Mouse (Mus musculus) lung, postnatal 36 days (tissue): Measurements from ENCODE around the gene Tmem126b.
A peak's percentile ranks its signal among the peaks of the same experiment; 100 is the strongest.

ENCODE experiments used
- DNase-seq: peaks from one replicate; pipeline ENCODE4 v3.0.0; 2022; ENCODE audit warnings: mixed read lengths

Gene Tmem126b

DNA sequence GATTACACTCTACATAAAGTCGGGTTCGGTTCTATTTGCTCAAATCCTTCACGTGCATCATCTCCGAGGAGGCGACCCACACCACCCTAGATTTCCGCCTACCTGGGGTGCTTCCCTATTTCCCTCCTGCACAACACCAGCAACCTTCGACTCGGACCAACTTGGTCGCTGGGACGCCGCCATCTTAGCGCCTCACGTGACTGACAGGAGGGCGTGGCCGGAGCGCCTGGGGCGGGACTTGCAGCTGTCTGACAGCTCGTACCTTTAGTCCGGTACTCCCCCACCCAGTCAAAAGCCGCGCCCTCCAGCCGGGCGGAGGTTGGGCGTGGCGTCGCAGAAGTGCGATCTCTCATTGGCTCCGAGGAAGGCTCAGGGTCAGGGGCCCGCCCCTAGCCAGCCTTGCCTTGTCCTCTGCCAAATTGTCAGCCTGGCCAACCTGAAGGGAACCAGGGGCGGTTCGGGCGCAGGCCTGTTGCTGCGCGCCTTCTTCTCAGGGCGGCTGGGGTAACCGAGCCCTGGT lies at the start of gene Tmem126b:
Tmem126b (minus strand) TSS at position 209 of the 520 bp plus-strand sequence.
- peak; percentile 99 for DNase-seq

DNA sequence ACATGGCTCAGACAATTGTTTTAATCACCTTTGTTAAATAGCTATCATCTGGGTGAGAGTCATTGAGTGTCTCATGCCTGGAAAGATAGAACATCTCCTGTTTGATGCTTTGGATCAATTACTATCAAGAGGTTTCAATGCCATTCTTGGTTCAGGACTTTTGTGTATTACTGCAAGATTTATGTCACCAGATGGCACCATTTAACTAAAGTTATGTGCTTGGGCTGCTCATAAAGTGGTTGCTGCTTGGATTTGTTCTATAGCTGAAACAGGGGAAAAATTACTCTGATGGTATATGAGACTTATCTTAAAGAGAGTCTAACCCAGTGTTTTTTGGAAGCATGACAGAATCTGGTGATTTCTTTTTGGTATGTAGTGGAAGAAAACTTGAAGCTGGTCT lies 36.5 kb upstream of the Tmem126b start:
- DNase-seq = no peak

DNA sequence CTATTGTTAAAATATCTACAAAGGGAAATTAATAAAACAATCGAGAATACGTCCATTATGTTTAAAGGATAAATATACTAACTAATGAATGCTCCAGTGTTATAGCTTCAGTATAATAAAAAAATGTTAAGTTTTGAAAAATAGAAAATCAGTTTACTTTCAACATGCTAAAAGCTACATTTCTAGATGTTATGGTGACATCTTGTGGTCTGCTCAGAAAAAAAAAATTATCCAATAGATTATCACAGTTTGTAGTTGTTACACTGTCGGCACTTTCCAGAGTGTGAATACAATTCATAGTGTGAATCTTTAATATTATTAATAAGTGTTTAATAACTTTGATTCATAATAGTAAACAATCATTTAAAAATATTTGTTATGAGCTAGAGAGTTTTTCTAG lies 32.3 kb upstream of the Tmem126b start:
- DNase-seq = no peak

DNA sequence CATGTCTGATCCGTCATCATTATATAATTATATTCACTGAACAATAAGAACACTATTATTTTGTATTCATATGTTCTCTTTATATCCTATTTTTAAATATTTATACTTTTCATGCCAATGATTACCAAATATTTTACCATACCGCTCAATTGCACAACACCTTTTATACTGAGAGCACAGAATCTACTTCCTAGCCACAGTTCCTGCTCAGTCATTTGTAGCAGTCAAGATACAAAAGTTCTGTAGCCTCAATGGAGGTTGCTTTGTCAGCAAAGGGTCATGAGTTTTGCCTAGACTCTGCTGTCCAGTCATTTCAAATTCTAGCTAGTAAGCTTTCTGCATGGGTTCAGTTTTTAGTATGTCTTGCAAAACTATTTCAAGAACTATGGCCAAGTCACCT lies 6.8 kb upstream of the Tmem126b start:
- no peak for DNase-seq

DNA sequence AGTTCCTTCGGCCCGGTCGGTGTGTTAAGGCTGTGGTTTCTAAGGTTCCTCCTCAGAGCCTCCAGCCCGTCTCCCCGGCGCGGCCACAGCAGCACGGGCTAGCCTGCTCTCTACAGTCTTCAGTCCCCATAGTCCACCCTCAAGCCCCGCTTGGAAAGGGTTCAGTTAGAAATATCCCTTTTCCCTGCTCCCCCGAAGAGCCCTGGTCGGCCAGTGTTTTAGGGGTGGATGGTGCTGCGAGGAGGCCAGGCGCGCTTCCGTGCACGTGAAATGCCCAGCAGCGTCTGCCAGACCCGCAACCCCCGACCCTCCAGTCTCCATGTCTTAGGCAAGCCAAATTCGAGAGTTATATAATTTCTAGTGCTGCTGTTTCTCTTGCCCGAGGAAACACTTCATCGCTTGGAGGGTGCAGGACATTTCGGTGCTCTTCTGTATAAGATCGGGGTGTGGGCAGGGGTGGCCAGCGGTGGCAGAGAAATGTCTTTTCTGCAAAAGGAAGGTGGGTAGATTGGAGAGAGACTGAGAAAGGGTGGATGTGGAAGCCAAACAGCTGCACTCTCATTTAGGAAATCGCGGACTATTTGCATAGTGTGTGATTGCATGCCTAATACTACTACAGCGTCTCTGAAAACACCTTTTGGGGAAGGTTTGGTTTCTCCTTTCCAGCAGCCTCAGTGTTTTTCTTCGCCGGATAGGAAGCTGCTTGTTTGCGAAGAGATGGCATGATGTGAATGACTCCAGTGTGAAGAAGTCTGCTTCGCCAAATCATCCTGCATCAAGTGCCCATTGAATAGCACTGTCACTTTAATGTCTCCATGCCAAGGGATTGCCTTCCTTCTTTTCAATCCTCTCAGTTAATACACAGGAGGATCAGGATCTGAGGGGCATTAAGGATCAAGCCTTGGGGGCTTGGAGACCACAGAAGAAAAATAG lies 778 bp upstream of the Tmem126b start, which contains the start of gene Dlg2:
Dlg2 (plus strand) TSS at position 360 of the 933 bp plus-strand sequence.
- DNase-seq = peak; percentile 39

DNA sequence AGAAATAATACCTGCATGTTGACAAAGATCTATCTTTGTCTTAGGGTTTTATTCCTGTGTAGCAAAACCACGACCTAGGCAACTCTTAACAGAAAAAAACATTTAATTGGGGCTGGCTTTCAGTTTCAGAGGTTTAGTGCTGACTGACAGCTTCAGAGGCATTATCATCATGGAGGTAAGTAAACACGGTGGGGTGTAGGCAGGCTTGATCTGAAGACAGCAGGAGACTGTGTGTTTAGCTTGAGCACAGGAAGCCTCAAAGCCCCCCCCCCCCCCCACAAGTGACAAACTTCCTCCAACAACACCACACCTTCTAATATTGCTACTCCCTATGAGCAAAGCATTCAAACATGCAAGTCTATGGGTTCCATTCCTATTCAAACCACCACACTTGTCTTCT lies 2.3 kb downstream of the Tmem126b start:
- DNase-seq = no peak

DNA sequence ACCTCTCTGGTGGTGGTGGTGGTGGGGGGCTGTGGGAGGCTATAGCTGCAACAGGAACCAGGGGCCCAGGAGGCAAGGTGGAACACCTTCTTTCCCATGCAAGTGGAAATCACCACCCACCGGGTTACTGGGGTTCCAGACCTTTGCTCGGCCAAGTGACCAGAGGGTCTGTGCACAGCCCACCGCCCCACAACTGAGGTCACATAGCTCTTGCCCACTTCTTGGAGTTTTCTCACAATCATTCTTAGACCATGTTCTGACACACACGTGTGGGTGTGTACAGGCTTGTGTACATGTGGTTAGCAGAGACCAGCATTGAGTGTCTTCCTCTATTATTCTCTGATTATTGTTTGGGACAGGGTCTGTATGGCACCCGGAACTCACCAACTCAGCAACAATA lies 14.4 kb downstream of the Tmem126b start:
- DNase-seq = no peak

DNA sequence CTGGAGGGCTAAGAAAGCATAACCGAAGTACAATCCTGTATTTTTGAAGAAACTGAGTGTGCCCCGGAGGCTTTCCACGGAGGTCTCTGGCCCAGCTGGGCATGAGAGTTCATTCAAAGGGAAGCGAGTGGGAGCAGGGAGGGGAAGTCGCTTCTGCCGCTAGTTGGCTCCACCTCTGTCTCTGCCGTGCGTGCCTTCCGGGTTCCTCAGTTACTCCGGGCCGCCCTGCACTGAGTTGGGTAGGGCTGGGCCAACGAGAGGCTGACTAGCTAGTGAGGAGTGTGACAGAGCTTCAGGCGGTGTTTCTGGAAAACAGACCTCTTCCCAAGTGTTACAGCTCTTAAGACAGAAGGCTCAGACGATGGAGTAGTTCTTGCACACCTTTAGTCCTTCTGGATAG lies 14.9 kb downstream of the Tmem126b start:
- DNase-seq = peak; percentile 65

DNA sequence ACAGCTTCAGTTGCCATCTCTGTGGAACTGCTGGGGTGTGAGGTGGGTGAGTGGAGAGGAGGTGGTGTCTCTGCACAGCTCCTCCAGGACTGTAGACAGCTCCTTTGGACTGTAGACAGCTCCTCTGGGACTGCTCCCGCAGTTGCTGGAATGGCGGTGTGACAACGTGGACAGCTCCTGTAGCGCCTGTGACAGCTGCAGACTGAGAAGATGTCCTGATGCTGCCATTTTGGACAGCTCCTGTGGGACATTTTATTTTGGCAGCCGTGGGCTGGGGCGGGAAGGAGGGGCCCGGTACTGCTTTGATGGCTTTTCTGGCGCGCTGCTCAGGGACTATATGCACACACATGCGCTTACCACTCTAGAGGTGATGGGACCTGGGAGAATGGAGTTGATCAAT lies 15.5 kb downstream of the Tmem126b start:
- DNase-seq = no peak

DNA sequence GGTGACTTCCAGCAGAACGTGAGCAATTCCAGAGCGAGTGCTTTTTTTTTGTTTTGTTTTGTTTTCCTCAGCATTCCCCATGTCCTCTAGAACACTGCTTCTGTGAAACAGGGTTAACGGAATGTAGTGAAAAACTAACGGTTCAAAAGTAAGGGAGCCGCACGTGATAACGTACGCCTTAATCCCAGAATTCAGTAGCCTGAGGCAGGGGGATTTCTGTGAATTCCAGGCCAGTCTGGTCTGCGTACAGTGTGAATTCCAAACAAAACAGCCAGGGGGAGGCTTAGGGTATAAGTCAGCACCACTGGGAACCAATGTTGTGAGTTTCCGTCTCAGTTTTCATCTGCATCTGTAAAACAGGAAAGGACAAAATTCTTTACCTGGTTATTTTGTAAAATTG lies 18.3 kb downstream of the Tmem126b start:
- peak; percentile 26 for DNase-seq

DNA sequence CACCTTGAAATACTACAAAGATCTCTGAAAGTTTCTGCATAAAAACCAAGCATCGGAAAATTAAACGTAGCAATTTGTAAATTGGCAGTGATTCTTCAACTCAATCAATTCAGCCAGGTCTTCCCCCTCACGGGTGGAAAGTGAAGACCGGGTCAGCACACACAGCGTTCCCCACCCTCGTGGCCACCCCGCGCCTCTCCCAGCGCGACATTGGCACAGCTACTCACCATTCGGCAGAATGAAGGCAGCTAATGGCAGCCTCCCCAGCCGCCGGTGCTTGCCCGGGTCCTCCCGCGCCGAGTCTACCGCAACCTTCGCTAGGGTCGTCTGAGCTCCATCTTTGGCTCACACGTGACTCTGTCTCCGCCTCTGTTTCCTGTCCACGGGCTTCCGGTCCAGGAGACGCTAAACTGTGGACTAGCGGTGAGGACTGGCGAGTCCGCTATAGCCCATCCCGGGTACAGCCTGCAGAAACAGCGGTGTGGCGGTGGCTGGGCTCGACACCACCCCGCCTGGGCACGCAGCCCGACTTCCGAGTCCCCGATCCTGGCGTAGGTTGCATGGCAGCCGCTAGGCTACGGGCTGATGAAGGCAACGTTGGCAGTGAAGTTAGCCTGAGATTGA lies 18.8 kb downstream of the Tmem126b start, which contains the start of gene Tmem126a:
Tmem126a (minus strand) TSS at position 385 of the 624 bp plus-strand sequence.
- peak; percentile 91 for DNase-seq

DNA sequence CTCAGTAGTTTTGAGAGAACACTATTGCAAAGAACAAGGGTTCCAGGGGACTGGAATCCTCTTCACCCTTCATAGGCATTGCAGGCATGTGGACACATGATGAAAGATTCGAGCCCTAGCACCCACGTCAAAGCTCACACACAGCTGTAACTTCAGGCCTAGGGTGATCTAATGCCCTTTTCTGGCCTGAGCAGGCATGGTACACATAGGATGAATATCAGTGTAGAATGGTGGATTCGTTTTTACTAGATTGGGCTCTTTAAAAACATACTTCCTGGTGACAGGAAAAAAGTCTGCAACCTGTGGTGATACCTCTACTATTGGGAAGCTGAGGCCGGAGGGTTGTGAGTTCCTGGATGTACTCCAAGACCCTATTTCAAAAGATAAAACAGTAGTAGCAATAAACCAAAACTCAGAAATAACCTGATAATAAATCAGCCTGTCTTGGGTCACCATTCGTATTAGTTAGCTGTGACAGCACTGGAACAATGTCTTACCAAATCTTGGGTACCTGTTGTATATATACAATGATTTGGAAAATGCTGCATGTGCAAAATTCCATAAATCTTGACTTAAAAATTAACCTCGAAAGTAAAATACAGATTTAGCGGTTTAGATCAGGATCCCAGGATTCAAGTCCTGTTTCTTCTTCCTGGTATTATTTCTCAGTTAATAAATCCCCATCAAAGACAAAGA lies 19.5 kb downstream of the Tmem126b start:
- no peak for DNase-seq

DNA sequence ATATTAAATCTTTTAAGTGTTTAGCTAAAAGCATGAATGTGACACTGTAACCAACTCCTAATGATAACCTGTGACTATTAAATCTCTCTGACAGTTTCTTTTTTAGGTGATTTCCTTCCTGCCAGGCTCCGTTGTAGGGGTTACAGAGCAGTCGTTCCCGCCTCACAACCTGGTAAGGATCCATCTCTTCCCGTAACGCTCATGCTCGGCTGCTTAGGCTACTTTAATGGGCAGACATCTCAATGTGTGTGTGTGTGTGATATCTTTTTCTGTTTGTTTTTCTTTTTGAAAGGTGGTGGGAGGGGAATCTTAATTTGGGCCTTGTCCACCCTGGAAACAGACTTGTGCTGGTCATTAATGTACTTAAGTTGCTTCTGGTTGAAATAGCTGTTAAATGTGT lies 31.6 kb downstream of the Tmem126b start:
- DNase-seq = no peak

DNA sequence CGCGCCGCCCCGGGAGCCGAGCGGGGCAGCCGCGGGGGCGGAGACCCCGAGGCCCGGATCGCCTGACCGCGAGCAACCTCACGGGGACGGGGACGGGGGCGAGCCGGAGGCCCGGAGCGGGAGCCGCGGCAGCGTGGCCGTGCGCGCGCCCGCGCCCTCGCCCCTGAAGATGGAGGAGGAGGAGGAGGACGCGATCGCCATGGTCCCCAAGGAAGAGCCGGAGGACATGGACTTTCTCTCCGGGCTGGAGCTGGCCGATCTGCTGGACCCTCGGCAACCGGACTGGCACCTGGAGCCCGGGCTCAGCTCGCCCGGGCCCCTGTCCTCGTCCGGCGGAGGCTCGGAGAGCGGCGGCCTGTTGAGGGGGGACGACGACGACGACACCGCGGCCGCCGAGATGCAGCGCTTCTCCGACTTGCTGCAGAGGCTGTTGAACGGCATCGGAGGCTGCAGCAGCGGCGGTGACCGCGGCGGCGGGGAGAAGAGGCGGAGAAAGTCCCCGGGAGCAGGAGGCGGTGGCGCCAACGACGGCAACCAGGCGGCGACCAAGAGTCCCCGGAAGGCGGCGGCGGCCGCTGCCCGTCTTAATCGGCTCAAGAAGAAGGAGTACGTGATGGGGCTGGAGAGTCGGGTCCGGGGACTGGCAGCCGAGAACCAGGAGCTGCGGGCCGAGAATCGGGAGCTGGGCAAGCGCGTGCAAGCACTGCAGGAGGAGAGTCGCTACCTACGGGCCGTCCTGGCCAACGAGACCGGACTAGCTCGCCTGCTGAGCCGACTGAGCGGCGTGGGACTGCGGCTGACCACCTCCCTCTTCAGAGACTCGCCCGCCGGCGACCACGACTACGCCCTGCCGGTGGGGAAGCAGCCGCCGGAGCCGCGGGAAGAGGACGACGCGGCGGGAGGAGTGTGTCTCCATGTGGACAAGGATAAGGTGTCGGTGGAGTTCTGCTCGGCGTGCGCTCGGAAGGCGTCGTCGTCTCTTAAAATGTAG lies 32.4 kb downstream of the Tmem126b start:
- peak; percentile 70 for DNase-seq

DNA sequence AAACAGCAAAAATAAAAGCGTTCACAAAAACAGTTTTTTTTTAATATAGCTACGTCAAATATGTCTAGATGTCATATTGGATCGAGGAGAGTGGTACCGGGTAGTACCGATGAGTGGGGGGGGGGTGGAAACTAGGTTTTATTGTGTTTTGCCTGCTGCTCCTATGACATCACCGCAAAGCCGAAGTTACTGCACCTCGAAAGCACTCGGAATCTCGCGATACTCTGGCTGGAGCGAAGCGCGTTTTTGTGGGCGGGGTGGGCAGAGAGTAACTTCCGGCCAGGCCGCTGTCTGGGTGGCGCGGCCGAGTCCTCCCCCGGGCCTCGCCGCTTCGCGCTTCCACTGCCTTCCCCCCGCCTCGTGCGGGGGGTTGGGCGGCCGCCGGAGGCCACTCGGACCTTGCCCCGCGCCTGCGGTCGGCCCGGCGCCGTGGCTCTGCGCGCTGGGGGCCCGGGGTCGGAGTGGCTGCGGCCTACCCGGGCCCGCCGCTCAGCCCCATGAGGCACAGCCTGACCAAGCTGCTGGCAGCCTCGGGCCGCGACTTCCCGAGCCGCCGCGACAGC lies 33.2 kb downstream of the Tmem126b start, which contains the start of gene Crebzf:
Crebzf (plus strand) TSS at position 212 of the 563 bp plus-strand sequence.
- peak; percentile 99 for DNase-seq

DNA sequence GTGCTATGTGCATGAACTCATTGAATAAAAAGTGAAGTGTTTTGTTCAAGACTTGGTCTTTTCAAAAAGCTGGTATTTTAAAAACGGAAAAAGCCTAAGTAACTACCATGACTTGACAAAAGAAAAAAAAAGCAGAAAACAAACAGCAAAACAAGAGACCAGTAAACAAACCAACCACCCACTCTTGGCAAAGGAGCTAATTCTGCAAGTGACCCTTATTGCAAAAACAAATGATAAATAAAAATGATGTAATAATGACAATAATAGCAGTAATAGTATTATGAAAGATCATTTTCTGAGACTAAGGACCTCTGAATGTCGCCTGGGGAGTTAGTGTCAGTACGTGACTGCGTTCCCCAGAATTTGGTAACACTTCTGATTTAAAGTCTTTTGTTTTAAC lies 33.7 kb downstream of the Tmem126b start:
- no peak for DNase-seq

DNA sequence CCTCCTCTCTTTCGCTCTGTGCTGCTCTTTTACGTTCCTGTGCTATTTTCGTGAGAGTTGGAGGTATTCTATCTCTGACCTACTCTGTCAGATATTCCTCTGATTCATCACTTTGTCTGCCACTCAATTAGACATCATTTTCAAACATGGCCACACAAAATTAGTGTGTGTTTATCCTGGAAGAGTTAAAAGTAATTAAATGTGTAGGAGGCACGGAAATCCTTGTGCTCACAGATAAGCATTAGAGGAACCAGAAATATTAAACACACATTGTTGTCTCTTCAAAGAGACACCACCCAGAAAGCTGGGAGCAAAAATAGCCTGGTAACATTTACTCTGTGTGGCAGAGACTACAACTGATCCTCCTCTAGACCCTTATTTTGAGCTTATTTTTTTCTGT lies 35.8 kb downstream of the Tmem126b start:
- no peak for DNase-seq

DNA sequence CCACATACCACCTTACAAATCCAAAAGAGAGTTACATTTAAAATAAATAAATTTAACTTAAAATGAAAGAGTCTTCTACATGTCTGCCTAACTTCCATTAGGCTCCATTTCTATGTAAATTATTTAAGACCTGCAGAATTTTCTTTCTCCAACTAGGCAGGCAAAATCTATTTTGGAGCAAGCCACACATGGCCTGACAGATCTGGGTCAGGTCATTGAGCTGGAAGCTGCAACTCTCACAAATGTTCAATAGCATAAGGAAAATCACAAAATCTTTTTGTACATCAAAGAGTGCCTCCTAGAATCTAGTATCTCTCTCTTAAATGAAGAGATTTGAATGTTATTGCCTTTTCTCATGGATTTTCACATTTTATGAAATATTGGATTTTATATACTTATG lies 43.6 kb downstream of the Tmem126b start:
- DNase-seq = no peak

DNA sequence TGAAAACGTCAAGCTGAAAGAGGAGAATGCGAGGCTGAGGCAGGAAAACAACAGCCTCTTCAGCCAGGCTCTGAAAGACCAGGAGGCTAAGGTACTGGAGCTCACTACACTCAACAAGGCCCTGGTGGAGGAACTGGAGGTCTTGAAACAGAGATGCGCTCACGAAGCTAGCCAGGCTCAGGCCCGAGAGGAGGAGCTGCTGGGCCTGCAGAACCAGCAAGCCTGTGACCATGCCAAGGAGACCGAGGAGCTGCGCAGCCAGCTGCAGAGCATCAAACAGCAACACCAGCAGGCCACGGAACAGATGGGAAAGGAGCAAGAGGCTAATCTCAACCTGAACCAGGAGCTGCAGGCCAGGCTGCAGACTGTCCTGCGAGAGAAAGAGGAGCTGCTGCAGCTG lies 48.8 kb downstream of the Tmem126b start:
- DNase-seq = peak; percentile 20

DNA sequence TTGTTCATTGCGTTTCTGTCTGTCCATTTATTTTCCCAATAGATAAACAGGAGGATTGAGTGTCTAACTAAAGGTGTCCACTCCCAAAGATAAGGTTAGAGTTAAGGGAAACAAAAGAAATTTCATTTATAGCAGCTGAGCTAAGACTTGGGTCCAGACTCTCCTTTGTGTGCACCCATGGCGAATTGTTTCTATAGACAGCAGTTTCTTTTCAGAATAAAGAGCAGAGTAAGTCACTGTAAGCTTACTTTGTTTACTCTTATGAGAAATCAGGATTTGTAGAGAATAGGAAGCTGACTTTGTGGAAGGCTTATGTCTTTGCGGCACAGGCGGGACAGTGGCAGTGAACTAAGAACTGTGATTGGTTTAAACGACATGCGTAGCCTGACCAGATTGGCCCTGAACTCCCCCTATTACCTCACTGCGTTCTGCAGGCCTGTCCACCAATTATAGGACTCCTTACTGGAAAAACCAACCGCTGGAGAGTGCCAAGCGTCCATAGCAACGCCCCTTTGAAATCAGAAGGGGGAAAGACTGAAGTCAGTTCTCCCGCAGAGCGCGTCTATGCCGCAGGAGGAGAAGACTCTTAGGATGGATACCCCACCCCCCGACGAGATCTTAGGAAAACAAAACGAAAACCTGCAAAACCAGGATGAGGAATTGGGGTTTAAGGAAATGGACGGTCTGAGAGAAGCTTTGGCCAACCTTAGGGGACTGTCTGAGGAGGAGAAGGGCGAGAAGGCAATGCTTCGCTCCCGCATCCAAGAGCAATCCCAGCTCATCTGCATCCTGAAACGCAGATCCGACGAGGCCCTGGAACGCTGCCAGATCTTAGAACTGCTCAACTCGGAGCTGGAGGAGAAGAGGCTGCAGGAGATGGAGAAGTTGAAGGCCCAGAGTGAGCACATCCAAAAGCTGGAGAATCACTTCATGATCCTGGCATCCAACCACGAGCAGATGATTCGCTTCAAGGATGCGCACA lies 49.5 kb downstream of the Tmem126b start, which contains the start of gene Ccdc89:
Ccdc89 (plus strand) TSS at position 558 of the 982 bp plus-strand sequence.
- peak; percentile 92 for DNase-seq
